Mouse (Mus musculus): ENCODE results near the gene Rnf43. TPM values are rescaled to one million over a fixed set of nuclear protein-coding genes. Genes with fewer than 3 reads are reported as not detected.
A peak's percentile ranks its signal among the peaks of the same experiment; 100 is the strongest.

Gene Rnf43
- polyA plus RNA-seq, 1 experiment from 2014 or later, result 5.3 TPM

GRCm38 (mm10) chr11:87697131-87697682 is 34.7 kb downstream of the Rnf43 start:
- no peak overlapping the region for H3K27ac ChIP-seq (replicated peaks; ENCODE audit: low read depth, low read length)
- H3K36me3 ChIP-seq (ENCODE audit: control insufficient read depth, insufficient read depth, low read length), result no peaks in the 10 kb centered on the region
- no peaks in the 10 kb centered on the region for H3K27me3 ChIP-seq (replicated peaks; ENCODE audit: control insufficient read depth, insufficient read depth, low read length)
- H3K4me3 ChIP-seq (ENCODE audit: low read depth, low read length), result no peak overlapping the region
- DNase-seq (ENCODE audit: low spot score), result no peak
- no peaks in the 10 kb centered on the region for H3K4me1 ChIP-seq (ENCODE audit: control insufficient read depth, insufficient read depth, low read length)
- WGBS, result 77% methylated on average over 14 of the region's 14 CpGs
- no peak overlapping the region for H3K9ac ChIP-seq (ENCODE audit: low read depth, low read length)
- no peak overlapping the region for H3K4me2 ChIP-seq (ENCODE audit: low read depth, low read length)
- no peaks in the 10 kb centered on the region for H3K9me3 ChIP-seq (ENCODE audit: control insufficient read depth, low read length)
- no peak for ATAC-seq (ENCODE audit: low read depth)

GRCm38 (mm10) chr11:87698126-87698525 is 35.6 kb downstream of the Rnf43 start:
- DNase-seq (ENCODE audit: low spot score) (no peak), ATAC-seq (ENCODE audit: low read depth) (no peak)
- H3K4me2 ChIP-seq (ENCODE audit: low read depth, low read length), result no peak overlapping the region
- no peaks in the 10 kb centered on the region for H3K9me3 ChIP-seq (ENCODE audit: control insufficient read depth, low read length)
- H3K27ac ChIP-seq (replicated peaks; ENCODE audit: low read depth, low read length), result no peak overlapping the region
- no peak overlapping the region for H3K4me3 ChIP-seq (ENCODE audit: low read depth, low read length)
- H3K36me3 ChIP-seq (ENCODE audit: control insufficient read depth, insufficient read depth, low read length), result no peaks in the 10 kb centered on the region
- no peaks in the 10 kb centered on the region for H3K4me1 ChIP-seq (ENCODE audit: control insufficient read depth, insufficient read depth, low read length)
- 82% methylated on average over 4 of the region's 4 CpGs for WGBS
- no peak overlapping the region for H3K9ac ChIP-seq (ENCODE audit: low read depth, low read length)
- no peaks in the 10 kb centered on the region for H3K27me3 ChIP-seq (replicated peaks; ENCODE audit: control insufficient read depth, insufficient read depth, low read length)

GRCm38 (mm10) chr11:87701108-87701507 is 38.6 kb downstream of the Rnf43 start:
- no peak for ATAC-seq (ENCODE audit: low read depth)
- Histone ChIP-seq H3K4me2 (ENCODE audit: low read depth, low read length) (no peak overlapping the region), H3K9ac (ENCODE audit: low read depth, low read length) (no peak overlapping the region), H3K36me3 (ENCODE audit: control insufficient read depth, insufficient read depth, low read length) (no peaks in the 10 kb centered on the region), H3K4me3 (ENCODE audit: low read depth, low read length) (no peak overlapping the region), H3K27ac (replicated peaks; ENCODE audit: low read depth, low read length) (no peak overlapping the region), H3K4me1 (ENCODE audit: control insufficient read depth, insufficient read depth, low read length) (no peaks in the 10 kb centered on the region), H3K9me3 (ENCODE audit: control insufficient read depth, low read length) (no peaks in the 10 kb centered on the region), H3K27me3 (replicated peaks; ENCODE audit: control insufficient read depth, insufficient read depth, low read length) (no peaks in the 10 kb centered on the region)
- DNase-seq (ENCODE audit: low spot score), result no peak
- WGBS, result 86% methylated on average over 6 of the region's 6 CpGs

GRCm38 (mm10) chr11:87701877-87702620 is 39.5 kb downstream of the Rnf43 start:
- Histone ChIP-seq H3K36me3 (ENCODE audit: control insufficient read depth, insufficient read depth, low read length) (no peaks in the 10 kb centered on the region), H3K9ac (ENCODE audit: low read depth, low read length) (no peak overlapping the region), H3K4me3 (ENCODE audit: low read depth, low read length) (no peak overlapping the region), H3K27me3 (replicated peaks; ENCODE audit: control insufficient read depth, insufficient read depth, low read length) (no peaks in the 10 kb centered on the region), H3K4me2 (ENCODE audit: low read depth, low read length) (no peak overlapping the region), H3K9me3 (ENCODE audit: control insufficient read depth, low read length) (no peaks in the 10 kb centered on the region), H3K27ac (replicated peaks; ENCODE audit: low read depth, low read length) (no peak overlapping the region), H3K4me1 (ENCODE audit: control insufficient read depth, insufficient read depth, low read length) (no peaks in the 10 kb centered on the region)
- DNase-seq (ENCODE audit: low spot score) (no peak), ATAC-seq (ENCODE audit: low read depth) (no peak)
- WGBS, result 75% methylated on average over 14 of the region's 14 CpGs

GRCm38 (mm10) chr11:87703654-87704053 is 41.1 kb downstream of the Rnf43 start:
- WGBS, result 87% methylated on average over 5 of the region's 5 CpGs
- Histone ChIP-seq H3K9ac (ENCODE audit: low read depth, low read length) (no peak overlapping the region), H3K9me3 (ENCODE audit: control insufficient read depth, low read length) (no peaks in the 10 kb centered on the region), H3K4me1 (ENCODE audit: control insufficient read depth, insufficient read depth, low read length) (no peaks in the 10 kb centered on the region), H3K4me3 (ENCODE audit: low read depth, low read length) (no peak overlapping the region), H3K4me2 (ENCODE audit: low read depth, low read length) (no peak overlapping the region), H3K27ac (replicated peaks; ENCODE audit: low read depth, low read length) (no peak overlapping the region), H3K36me3 (ENCODE audit: control insufficient read depth, insufficient read depth, low read length) (no peaks in the 10 kb centered on the region), H3K27me3 (replicated peaks; ENCODE audit: control insufficient read depth, insufficient read depth, low read length) (no peaks in the 10 kb centered on the region)
- no peak for DNase-seq (ENCODE audit: low spot score)
- ATAC-seq (ENCODE audit: low read depth), result no peak

- Histone ChIP-seq H3K4me1 (ENCODE audit: control insufficient read depth, insufficient read depth, low read length) (no peaks in the 10 kb centered on the region; the same call in 1 of the 2 replicates), H3K9ac (ENCODE audit: low read depth, low read length) (no peak overlapping the region), H3K27ac (replicated peaks; ENCODE audit: low read depth, low read length) (no peak overlapping the region), H3K4me3 (ENCODE audit: low read depth, low read length) (no peak overlapping the region), H3K9me3 (ENCODE audit: control insufficient read depth, low read length) (no peaks in the 10 kb centered on the region), H3K4me2 (ENCODE audit: low read depth, low read length) (no peak overlapping the region), H3K27me3 (replicated peaks; ENCODE audit: control insufficient read depth, insufficient read depth, low read length) (no peaks in the 10 kb centered on the region), H3K36me3 (ENCODE audit: control insufficient read depth, insufficient read depth, low read length) (no peaks in the 10 kb centered on the region)
- no peak for DNase-seq (ENCODE audit: low spot score)
- no peak for ATAC-seq (ENCODE audit: low read depth)
- WGBS, result 85% methylated on average over 9 of the region's 9 CpGs
Observed at GRCm38 (mm10) chr11:87704289-87704688, 41.8 kb downstream of the Rnf43 start.

- Histone ChIP-seq H3K4me1 (ENCODE audit: control insufficient read depth, insufficient read depth, low read length) (peaks cover 7% of the 10 kb centered on the region; the same call in 1 of the 2 replicates), H3K27me3 (replicated peaks; ENCODE audit: control insufficient read depth, insufficient read depth, low read length) (no peaks in the 10 kb centered on the region), H3K27ac (replicated peaks; ENCODE audit: low read depth, low read length) (no peak overlapping the region), H3K9ac (ENCODE audit: low read depth, low read length) (no peak overlapping the region), H3K4me3 (ENCODE audit: low read depth, low read length) (no peak overlapping the region), H3K36me3 (ENCODE audit: control insufficient read depth, insufficient read depth, low read length) (no peaks in the 10 kb centered on the region), H3K4me2 (ENCODE audit: low read depth, low read length) (no peak overlapping the region), H3K9me3 (ENCODE audit: control insufficient read depth, low read length) (no peaks in the 10 kb centered on the region)
- no peak for ATAC-seq (ENCODE audit: low read depth)
- WGBS, result 40% methylated on average over 8 of the region's 8 CpGs
- no peak for DNase-seq (ENCODE audit: low spot score)
Observed at GRCm38 (mm10) chr11:87707570-87707969, 45.0 kb downstream of the Rnf43 start.

GRCm38 (mm10) chr11:87708979-87709378 is 46.5 kb downstream of the Rnf43 start:
- no peak for DNase-seq (ENCODE audit: low spot score)
- peak overlapping the region; percentile 52 for H3K27ac ChIP-seq (replicated peaks; ENCODE audit: low read depth, low read length)
- WGBS, result 78% methylated on average over 5 of the region's 5 CpGs

More at GRCm38 (mm10) chr11:87708979-87709378, 46.5 kb downstream of the Rnf43 start:
- no peak overlapping the region for H3K9ac ChIP-seq (ENCODE audit: low read depth, low read length)
- H3K27me3 ChIP-seq (replicated peaks; ENCODE audit: control insufficient read depth, insufficient read depth, low read length), result no peaks in the 10 kb centered on the region
- peaks cover 7% of the 10 kb centered on the region; the same call in 1 of the 2 replicates for H3K4me1 ChIP-seq (ENCODE audit: control insufficient read depth, insufficient read depth, low read length)
- no peak overlapping the region for H3K4me3 ChIP-seq (ENCODE audit: low read depth, low read length)
- no peak for ATAC-seq (ENCODE audit: low read depth)
- H3K36me3 ChIP-seq (ENCODE audit: control insufficient read depth, insufficient read depth, low read length), result no peaks in the 10 kb centered on the region
- H3K4me2 ChIP-seq (ENCODE audit: low read depth, low read length), result peak overlapping the region; percentile 45; the same call in 1 of the 2 replicates
- no peaks in the 10 kb centered on the region for H3K9me3 ChIP-seq (ENCODE audit: control insufficient read depth, low read length)

Measured in embryonic facial prominence, embryonic 14.5 days (tissue).